Mouse (Mus musculus): ENCODE data around the gene Myh4. TPM values are rescaled to one million over a fixed set of nuclear protein-coding genes. Genes with fewer than 3 reads are reported as not detected.

The Myh4 gene
- polyA plus RNA-seq, 2 experiments = not detected

- 65% methylated on average over 4 of the region's 4 CpGs for WGBS (ENCODE audit: insufficient replicate concordance)
- TF ChIP-seq CTCF (IDR thresholded peaks at IDR 0.05; ENCODE audit: low read depth) (no peak), EP300 (IDR thresholded peaks at IDR 0.05; ENCODE audit: low read depth) (no peak)
- Histone ChIP-seq H3K4me1 (replicated peaks; ENCODE audit: control insufficient read depth in 2 of 2, insufficient read depth in 2 of 2, low read length in 1 of 2) (no peaks in the 10 kb centered on the region), H3K4me3 (ENCODE audit: insufficient read depth in 1 of 2, low read depth in 2 of 2, low read length in 2 of 2) (no peak overlapping the region), H3K36me3 (replicated peaks; ENCODE audit: control insufficient read depth, insufficient read depth, low read depth) (no peaks in the 10 kb centered on the region), H3K27me3 (ENCODE audit: control insufficient read depth, insufficient read depth, low read length) (no peaks in the 10 kb centered on the region), H3K9ac (replicated peaks) (no peak overlapping the region), H3K9me3 (ENCODE audit: control insufficient read depth, low read length) (no peaks in the 10 kb centered on the region), H3K27ac (no peak overlapping the region), H3K4me2 (ENCODE audit: low read depth) (no peak overlapping the region)
- DNase-seq (ENCODE audit: low read depth in 3 of 3, low spot score in 3 of 3) (no peak), ATAC-seq (ENCODE audit: insufficient read depth) (no peak)
Observed at GRCm38 (mm10) chr11:67253691-67254090, 15.9 kb downstream of the Myh4 start.

GRCm38 (mm10) chr11:67257048-67257447 is 19.2 kb downstream of the Myh4 start:
- WGBS (ENCODE audit: insufficient replicate concordance) = 59% methylated on average over 7 of the region's 7 CpGs

GRCm38 (mm10) chr11:67260956-67261355 is 23.1 kb downstream of the Myh4 start:
- TF ChIP-seq CTCF (IDR thresholded peaks at IDR 0.05; ENCODE audit: low read depth) (no peak), EP300 (IDR thresholded peaks at IDR 0.05; ENCODE audit: low read depth) (no peak)
- WGBS (ENCODE audit: insufficient replicate concordance) = 53% methylated on average over 6 of the region's 6 CpGs
- H3K36me3 ChIP-seq (replicated peaks; ENCODE audit: control insufficient read depth, insufficient read depth, low read depth) = no peaks in the 10 kb centered on the region
- H3K4me3 ChIP-seq (ENCODE audit: insufficient read depth in 1 of 2, low read depth in 2 of 2, low read length in 2 of 2) = no peak overlapping the region
- no peaks in the 10 kb centered on the region for H3K4me1 ChIP-seq (replicated peaks; ENCODE audit: control insufficient read depth in 2 of 2, insufficient read depth in 2 of 2, low read length in 1 of 2)
- H3K4me2 ChIP-seq (ENCODE audit: low read depth) = no peak overlapping the region
- ATAC-seq (ENCODE audit: insufficient read depth) (no peak), DNase-seq (ENCODE audit: low read depth in 3 of 3, low spot score in 3 of 3) (no peak)
- H3K9me3 ChIP-seq (ENCODE audit: control insufficient read depth, low read length) = no peaks in the 10 kb centered on the region
- no peak overlapping the region for H3K27ac ChIP-seq
- no peaks in the 10 kb centered on the region for H3K27me3 ChIP-seq (ENCODE audit: control insufficient read depth, insufficient read depth, low read length)
- H3K9ac ChIP-seq (replicated peaks) = no peak overlapping the region

More at GRCm38 (mm10) chr11:67257048-67257447, 19.2 kb downstream of the Myh4 start:
- no peak for TF ChIP-seq CTCF (IDR thresholded peaks at IDR 0.05; ENCODE audit: low read depth)
- TF ChIP-seq EP300 (IDR thresholded peaks at IDR 0.05; ENCODE audit: low read depth) = no peak
- H3K4me3 ChIP-seq (ENCODE audit: insufficient read depth in 1 of 2, low read depth in 2 of 2, low read length in 2 of 2) = no peak overlapping the region
- no peak overlapping the region for H3K4me2 ChIP-seq (ENCODE audit: low read depth)
- no peaks in the 10 kb centered on the region for H3K4me1 ChIP-seq (replicated peaks; ENCODE audit: control insufficient read depth in 2 of 2, insufficient read depth in 2 of 2, low read length in 1 of 2)
- no peak for DNase-seq (ENCODE audit: low read depth in 3 of 3, low spot score in 3 of 3)
- no peak overlapping the region for H3K27ac ChIP-seq
- ATAC-seq (ENCODE audit: insufficient read depth) = no peak
- no peaks in the 10 kb centered on the region for H3K9me3 ChIP-seq (ENCODE audit: control insufficient read depth, low read length)
- no peak overlapping the region for H3K9ac ChIP-seq (replicated peaks)
- no peaks in the 10 kb centered on the region for H3K27me3 ChIP-seq (ENCODE audit: control insufficient read depth, insufficient read depth, low read length)
- no peaks in the 10 kb centered on the region for H3K36me3 ChIP-seq (replicated peaks; ENCODE audit: control insufficient read depth, insufficient read depth, low read depth)

- TF ChIP-seq EP300 (IDR thresholded peaks at IDR 0.05; ENCODE audit: low read depth) = no peak
- TF ChIP-seq CTCF (IDR thresholded peaks at IDR 0.05; ENCODE audit: low read depth) = no peak
- WGBS (ENCODE audit: insufficient replicate concordance) = 66% methylated on average over 10 of the region's 10 CpGs
- Histone ChIP-seq H3K36me3 (replicated peaks; ENCODE audit: control insufficient read depth, insufficient read depth, low read depth) (no peaks in the 10 kb centered on the region), H3K9me3 (ENCODE audit: control insufficient read depth, low read length) (no peaks in the 10 kb centered on the region), H3K4me2 (ENCODE audit: low read depth) (no peak within 1 kb of the TSS), H3K9ac (replicated peaks) (no peak within 1 kb of the TSS), H3K27me3 (ENCODE audit: control insufficient read depth, insufficient read depth, low read length) (no peaks in the 10 kb centered on the region), H3K27ac (no peak within 1 kb of the TSS), H3K4me1 (replicated peaks; ENCODE audit: control insufficient read depth in 2 of 2, insufficient read depth in 2 of 2, low read length in 1 of 2) (no peaks in the 10 kb centered on the region), H3K4me3 (ENCODE audit: insufficient read depth in 1 of 2, low read depth in 2 of 2, low read length in 2 of 2) (no peak within 1 kb of the TSS)
- DNase-seq (ENCODE audit: low read depth in 3 of 3, low spot score in 3 of 3) = no peak
- ATAC-seq (ENCODE audit: insufficient read depth) = no peak
Observed at GRCm38 (mm10) chr11:67276601-67277174, 38.9 kb downstream of the Myh4 start, which contains the start of gene Myh8. Gene Myh8 (plus strand): TSS chr11:67277124.

- DNase-seq (ENCODE audit: low read depth in 3 of 3, low spot score in 3 of 3) (no peak), ATAC-seq (ENCODE audit: insufficient read depth) (no peak)
- WGBS (ENCODE audit: insufficient replicate concordance) = 36% methylated on average over 1 of the region's 1 CpGs
- Histone ChIP-seq H3K4me3 (ENCODE audit: insufficient read depth in 1 of 2, low read depth in 2 of 2, low read length in 2 of 2) (no peak overlapping the region), H3K36me3 (replicated peaks; ENCODE audit: control insufficient read depth, insufficient read depth, low read depth) (no peaks in the 10 kb centered on the region), H3K9me3 (ENCODE audit: control insufficient read depth, low read length) (peaks cover 2% of the 10 kb centered on the region; the same call in 1 of the 2 replicates), H3K9ac (replicated peaks) (no peak overlapping the region), H3K4me1 (replicated peaks; ENCODE audit: control insufficient read depth in 2 of 2, insufficient read depth in 2 of 2, low read length in 1 of 2) (no peaks in the 10 kb centered on the region), H3K27me3 (ENCODE audit: control insufficient read depth, insufficient read depth, low read length) (no peaks in the 10 kb centered on the region), H3K27ac (no peak overlapping the region), H3K4me2 (ENCODE audit: low read depth) (no peak overlapping the region)
- TF ChIP-seq EP300 (IDR thresholded peaks at IDR 0.05; ENCODE audit: low read depth) = no peak
- no peak for TF ChIP-seq CTCF (IDR thresholded peaks at IDR 0.05; ENCODE audit: low read depth)
Observed at GRCm38 (mm10) chr11:67293440-67293839, 55.6 kb downstream of the Myh4 start.

Other genes starting within 250 kb of the Myh4 start
- gene Tmem220, start 212.9 kb upstream of the Myh4 start, polyA plus RNA-seq (2012; rRNA removed) = 1.2 and 1.6 TPM in 2 replicates
- 0.88 and 1.5 TPM in 2 replicates for gene Tmem220, start 212.9 kb upstream of the Myh4 start, polyA plus RNA-seq (2014; fragmentation: Nextera tagmentation; extraction: Ambion mirVana)
- 5.9 and 7.9 TPM in 2 replicates for gene Adprm, start 185.4 kb upstream of the Myh4 start, polyA plus RNA-seq (2012; rRNA removed)
- 9.6 and 9.7 TPM in 2 replicates for gene Adprm, start 185.4 kb upstream of the Myh4 start, polyA plus RNA-seq (2014; fragmentation: Nextera tagmentation; extraction: Ambion mirVana)
- gene Sco1, start 185.4 kb upstream of the Myh4 start, polyA plus RNA-seq (2012; rRNA removed) = 2.2 and 2.9 TPM in 2 replicates
- 4.8 and 4.9 TPM in 2 replicates for gene Sco1, start 185.4 kb upstream of the Myh4 start, polyA plus RNA-seq (2014; fragmentation: Nextera tagmentation; extraction: Ambion mirVana)
- 0.03 and 0.06 TPM in 2 replicates for gene Myh3, start 159.7 kb upstream of the Myh4 start, polyA plus RNA-seq (2012; rRNA removed)
- gene Myh3, start 159.7 kb upstream of the Myh4 start, polyA plus RNA-seq (2014; fragmentation: Nextera tagmentation; extraction: Ambion mirVana) = 0.06 TPM in 1 of 2 replicates, not detected in the other
- gene Myh2, start 67.0 kb upstream of the Myh4 start, polyA plus RNA-seq (2012; rRNA removed) = not detected in 2 replicates
- not detected in 2 replicates for gene Myh2, start 67.0 kb upstream of the Myh4 start, polyA plus RNA-seq (2014; fragmentation: Nextera tagmentation; extraction: Ambion mirVana)
- 0.01 TPM in 1 of 2 replicates, not detected in the other for gene Myh1, start 38.0 kb upstream of the Myh4 start, polyA plus RNA-seq (2012; rRNA removed)
- not detected in 2 replicates for gene Myh1, start 38.0 kb upstream of the Myh4 start, polyA plus RNA-seq (2014; fragmentation: Nextera tagmentation; extraction: Ambion mirVana)
- 0.02 TPM in 1 of 2 replicates, not detected in the other for gene Myh8, start 39.1 kb downstream of the Myh4 start, polyA plus RNA-seq (2012; rRNA removed)
- gene Myh8, start 39.1 kb downstream of the Myh4 start, polyA plus RNA-seq (2014; fragmentation: Nextera tagmentation; extraction: Ambion mirVana) = 0.03 TPM in 1 of 2 replicates, not detected in the other
- gene Myh13, start 83.6 kb downstream of the Myh4 start, polyA plus RNA-seq (2012; rRNA removed) = not detected in 2 replicates
- not detected in 2 replicates for gene Myh13, start 83.6 kb downstream of the Myh4 start, polyA plus RNA-seq (2014; fragmentation: Nextera tagmentation; extraction: Ambion mirVana)
- 0.48 and 0.49 TPM in 2 replicates for gene Gas7, start 217.4 kb downstream of the Myh4 start, polyA plus RNA-seq (2012; rRNA removed)
- 0.77 and 1.1 TPM in 2 replicates for gene Gas7, start 217.4 kb downstream of the Myh4 start, polyA plus RNA-seq (2014; fragmentation: Nextera tagmentation; extraction: Ambion mirVana)

Measured in liver, embryonic 14.5 days (tissue).